Mouse (Mus musculus) myocyte (in vitro differentiated cells): ENCODE data around the gene Luc7l.

Source experiments
- MAX ChIP-seq: IDR thresholded peaks from one replicate; pipeline ENCODE4 v1.6.1; 2011; ENCODE audit warnings: low read depth, mild to moderate bottlenecking, control low read depth
- POLR2A ChIP-seq: IDR thresholded peaks from one replicate; pipeline ENCODE4 v1.6.1; 2011; ENCODE audit warnings: low read depth, mild to moderate bottlenecking, control low read depth, moderate library complexity; ENCODE audit not compliant: insufficient read length

- TF ChIP-seq MAX (no peak), POLR2A (no peak)
These were observed 11.7 kb upstream of the Luc7l start for GRCm38 (mm10) chr17:26240990-26241389.
